Mouse (Mus musculus): ENCODE results near the gene Fras1.

DNA sequence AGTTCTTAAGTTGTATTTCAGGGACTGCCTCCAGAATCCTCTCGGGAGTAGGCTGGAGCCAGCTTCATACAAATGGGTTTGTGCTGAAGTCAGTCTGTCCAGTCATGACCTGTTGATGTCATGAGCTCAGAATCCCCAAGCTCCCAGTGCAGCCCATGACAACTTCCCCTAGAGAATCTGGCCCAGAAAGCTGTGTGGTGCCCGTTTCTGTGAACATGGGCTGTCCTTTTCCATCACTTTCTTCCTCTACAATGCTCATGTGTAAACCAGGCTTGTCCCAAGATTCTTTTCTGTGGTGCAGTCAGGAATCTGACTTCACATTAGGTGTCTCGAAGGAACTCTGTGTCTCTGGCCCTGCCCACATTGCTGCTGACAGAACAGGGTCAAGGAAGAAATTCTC lies 429.3 kb downstream of the Fras1 start:
- TF ChIP-seq POLR2A (IDR thresholded peaks at IDR 0.05; ENCODE audit: insufficient read length, low read depth) (no peak), MYOG (IDR thresholded peaks at IDR 0.05; ENCODE audit: control insufficient read depth in 1 of 3, insufficient read depth in 1 of 3, insufficient read length in 2 of 3, low read depth in 2 of 3) (no peak), POLR2AphosphoS2 (IDR thresholded peaks at IDR 0.05; ENCODE audit: insufficient read length, low read depth) (no peak), CEBPB (IDR thresholded peaks at IDR 0.05; ENCODE audit: insufficient read depth, poor library complexity, severe bottlenecking) (no peak), E2F4 (IDR thresholded peaks at IDR 0.05; ENCODE audit: insufficient read depth) (no peak), TCF3 (IDR thresholded peaks at IDR 0.05; ENCODE audit: insufficient read length, low read depth) (no peak), TCF12 (IDR thresholded peaks at IDR 0.05; ENCODE audit: insufficient read depth, poor library complexity, severe bottlenecking) (no peak), MAX (IDR thresholded peaks at IDR 0.05; ENCODE audit: low read depth) (no peak)
